8 mouse cellular contexts compared by ENCODE assay signal in genomic region chr6:4417247-4417709, GRCm38 (mm10).
A peak's percentile ranks its signal among the peaks of the same experiment; 100 is the strongest.
DNase-seq lines count a peak whose midpoint lies in the region; ATAC-seq and TF ChIP-seq lines count a peak whose summit lies in the region.

No protein-coding gene starts in this region.

- H3K4me1 ChIP-seq in embryonic facial prominence, embryonic 13.5 days: peaks cover 14% of the 10 kb centered on the region
- peaks cover 18% of the 10 kb centered on the region for H3K4me1 ChIP-seq in limb, embryonic 14.5 days (ENCODE audit: control insufficient read depth, insufficient read depth, low read length)

- intact Hi-C loops in heart, postnatal 14 days (cut with DNase I): loop anchor here (10.0 kb wide), 1 partner anchor 968 kb away; the partner anchor contains the start of gene Asb4

- H3K27me3 ChIP-seq in embryonic facial prominence, embryonic 13.5 days: no peaks in the 10 kb centered on the region
- H3K27me3 ChIP-seq in limb, embryonic 14.5 days (ENCODE audit: control insufficient read depth, insufficient read depth, low read length): no peaks in the 10 kb centered on the region

- H3K9me3 ChIP-seq in embryonic facial prominence, embryonic 13.5 days: no peaks in the 10 kb centered on the region
- H3K9me3 ChIP-seq in limb, embryonic 14.5 days (ENCODE audit: control insufficient read depth, low read length): no peaks in the 10 kb centered on the region

- peak overlapping the region; percentile 56 for H3K4me2 ChIP-seq in embryonic facial prominence, embryonic 13.5 days
- peak overlapping the region; percentile 48 for H3K4me2 ChIP-seq in limb, embryonic 14.5 days (replicated peaks; ENCODE audit: low read depth, low read length, severe bottlenecking)

- TF ChIP-seq POLR2A in limb, embryonic 14.5 days (IDR thresholded peaks at IDR 0.05; ENCODE audit: borderline replicate concordance, extremely low read depth, insufficient read depth, insufficient read length): no peak

- H3K27ac ChIP-seq in embryonic facial prominence, embryonic 13.5 days: peak overlapping the region; percentile 81; the same call in 1 of the 2 replicates
- peak overlapping the region; percentile 85 for H3K27ac ChIP-seq in limb, embryonic 14.5 days (replicated peaks; ENCODE audit: low read depth, low read length)

- peak overlapping the region; percentile 57; the same call in 1 of the 2 replicates for H3K9ac ChIP-seq in embryonic facial prominence, embryonic 13.5 days
- H3K9ac ChIP-seq in limb, embryonic 14.5 days (ENCODE audit: low read depth, low read length, severe bottlenecking): no peak overlapping the region; the same call in 1 of the 2 replicates

- peak; percentile 86 for ATAC-seq in embryonic facial prominence, embryonic 13.5 days (ENCODE audit: insufficient number of reproducible peaks, insufficient read depth, low FRiP score, low TSS enrichment, low read depth)
- peak; percentile 93 for ATAC-seq in limb, embryonic 14.5 days (ENCODE audit: low FRiP score, low read depth)

- no peaks in the 10 kb centered on the region for H3K36me3 ChIP-seq in embryonic facial prominence, embryonic 13.5 days
- no peaks in the 10 kb centered on the region for H3K36me3 ChIP-seq in limb, embryonic 14.5 days (ENCODE audit: control insufficient read depth, insufficient read depth, low read length)

- WGBS in embryonic facial prominence, embryonic 13.5 days: 9% methylated on average over 6 of the region's 6 CpGs
- 3% methylated on average over 6 of the region's 6 CpGs for WGBS in limb, embryonic 14.5 days

- H3K4me3 ChIP-seq in embryonic facial prominence, embryonic 13.5 days: peak overlapping the region; percentile 24
- H3K4me3 ChIP-seq in limb, embryonic 14.5 days (replicated peaks; ENCODE audit: low read length): peak overlapping the region; percentile 23

- peak; percentile 15 for DNase-seq in layer of hippocampus, adult 9-10 months (ENCODE audit: low spot score)
- no peak for DNase-seq in layer of hippocampus, postnatal 25 days (ENCODE audit: extremely low spot score in 1 of 2, low spot score in 1 of 2)
- DNase-seq in heart, postnatal 14 days: peak; percentile 6 to 30
- peak; percentile 84 for DNase-seq in limb, embryonic 14.5 days (ENCODE audit: low spot score)
- peak; percentile 48 for DNase-seq in skeletal muscle tissue, adult 2 months (ENCODE audit: low read depth, low spot score)
- DNase-seq in cerebellum, adult 18-20 months: no peak
- no peak for DNase-seq in thymus, postnatal 10 days (ENCODE audit: low spot score in 2 of 2)

Comparison
In these comparisons a context has a peak if more than half of its experiments do, and no peak if none do; other contexts are left out.
1. DNase-seq: peak in layer of hippocampus, adult 9-10 months (single experiment), heart, postnatal 14 days (2 of 2), limb, embryonic 14.5 days (single experiment) and skeletal muscle tissue, adult 2 months (single experiment); none in layer of hippocampus, postnatal 25 days (0 of 2), cerebellum, adult 18-20 months (0 of 2) and thymus, postnatal 10 days (0 of 2).